Mouse (Mus musculus): ENCODE data around the gene Rubcnl.
A peak's percentile ranks its signal among the peaks of the same experiment; 100 is the strongest.

The Rubcnl gene

GRCm38 (mm10) chr14:75017877-75018825 is 2.3 kb downstream of the Rubcnl start:
- DNase-seq: no peak

GRCm38 (mm10) chr14:75018829-75019228 is 3.0 kb downstream of the Rubcnl start:
- no peak for DNase-seq

- DNase-seq: no peak
Observed at GRCm38 (mm10) chr14:75020581-75021253, 4.9 kb downstream of the Rubcnl start.

- DNase-seq: no peak
Observed at GRCm38 (mm10) chr14:75022522-75022921, 6.7 kb downstream of the Rubcnl start.

- DNase-seq: no peak
Observed at GRCm38 (mm10) chr14:75024793-75025710, 9.2 kb downstream of the Rubcnl start.

- no peak for DNase-seq
Observed at GRCm38 (mm10) chr14:75030764-75031163, 14.9 kb downstream of the Rubcnl start.

GRCm38 (mm10) chr14:75031999-75032575 is 16.3 kb downstream of the Rubcnl start:
- DNase-seq: no peak

- no peak for DNase-seq
Observed at GRCm38 (mm10) chr14:75032742-75033141, 16.9 kb downstream of the Rubcnl start.

- DNase-seq: peak; percentile 22
Observed at GRCm38 (mm10) chr14:75034240-75034639, 18.4 kb downstream of the Rubcnl start.

GRCm38 (mm10) chr14:75035431-75035830 is 19.6 kb downstream of the Rubcnl start:
- DNase-seq: no peak

- DNase-seq: no peak
Observed at GRCm38 (mm10) chr14:75045184-75045583, 29.4 kb downstream of the Rubcnl start.

- DNase-seq: peak; percentile 35
Observed at GRCm38 (mm10) chr14:75052451-75052850, 36.6 kb downstream of the Rubcnl start.

GRCm38 (mm10) chr14:75054455-75055343 is 38.9 kb downstream of the Rubcnl start:
- DNase-seq: no peak

- peak; percentile 38 for DNase-seq
Observed at GRCm38 (mm10) chr14:75056861-75057431, 41.1 kb downstream of the Rubcnl start.

- DNase-seq: peak; percentile 49
Observed at GRCm38 (mm10) chr14:75060562-75060961, 44.7 kb downstream of the Rubcnl start.

- DNase-seq: no peak
Observed at GRCm38 (mm10) chr14:75063936-75064335, 48.1 kb downstream of the Rubcnl start.

GRCm38 (mm10) chr14:75064520-75064919 is 48.7 kb downstream of the Rubcnl start:
- DNase-seq: no peak

GRCm38 (mm10) chr14:75065211-75065610 is 49.4 kb downstream of the Rubcnl start:
- DNase-seq: no peak

- peak; percentile 68 for DNase-seq
Observed at GRCm38 (mm10) chr14:75068430-75069112, 52.7 kb downstream of the Rubcnl start.

GRCm38 (mm10) chr14:75069356-75069979 is 53.6 kb downstream of the Rubcnl start:
- peak; percentile 80 for DNase-seq
